Mouse (Mus musculus): ENCODE data around the gene Lsamp.

DNA sequence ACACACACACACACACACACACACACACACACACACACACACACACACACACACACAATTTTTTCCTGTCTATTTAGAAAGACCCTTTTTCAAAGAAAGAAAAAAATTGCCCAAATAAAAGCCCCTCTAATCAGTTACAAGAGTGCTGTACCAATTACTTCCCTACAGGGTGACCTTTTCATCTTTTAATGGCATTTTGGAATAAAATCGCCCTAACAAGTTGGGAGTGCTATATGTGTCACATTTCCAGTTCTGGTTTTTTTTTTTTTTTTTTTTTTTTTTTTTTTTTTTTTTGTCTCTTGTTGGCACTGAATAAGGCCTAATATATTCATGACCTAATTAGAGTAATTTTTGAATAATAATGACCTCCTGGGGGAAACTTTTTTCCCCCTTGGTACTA, 923.7 kb downstream of the Lsamp start:
- TF ChIP-seq POLR2A (IDR thresholded peaks at IDR 0.05; ENCODE audit: low read depth, low read length), result no peak
- TF ChIP-seq SIN3A (IDR thresholded peaks at IDR 0.05; ENCODE audit: low read length), result no peak
- TF ChIP-seq TCF12 (IDR thresholded peaks at IDR 0.05; ENCODE audit: low read depth, low read length), result no peak
- TF ChIP-seq CTCF (conservative IDR thresholded peaks at IDR 0.05 in 1 of 2, IDR thresholded peaks at IDR 0.05 in 1 of 2; ENCODE audit: low read depth in 2 of 2, low read length in 2 of 2), result no peak
